Mouse (Mus musculus) liver, embryonic 11.5 days (tissue): ENCODE data around the gene Rnpepl1. TPM values are rescaled to one million over a fixed set of nuclear protein-coding genes. Genes with fewer than 3 reads are reported as not detected.
A peak's percentile ranks its signal among the peaks of the same experiment; 100 is the strongest.

Experiments used
- ATAC-seq: fragments of 200-750 bp; cut with Nextera tagmentation; replicated peaks from 2 replicates; pipeline ENCODE4 v1.8.0; 2017; ENCODE audit warnings: moderate number of reproducible peaks, mild to moderate bottlenecking, moderate TSS enrichment, moderate library complexity; ENCODE audit not compliant: low FRiP score
- DNase-seq: peaks from one replicate; pipeline ENCODE4 v3.0.0-alpha.2; 2017; ENCODE audit warnings: low spot score
- H3K27ac ChIP-seq: fragments of 300-500 bp; sonication (generic); 2 replicates; pipeline ENCODE4 v1.5.1; 2014; ENCODE audit warnings: mild to moderate bottlenecking, low read depth, low read length, control low read depth
- H3K27me3 ChIP-seq: fragments of 300-500 bp; sonication (generic); replicated peaks from 2 replicates; pipeline ENCODE4 v1.6.1; 2014; ENCODE audit warnings: low read length, mixed read lengths; ENCODE audit not compliant: control insufficient read depth, insufficient read depth
- H3K36me3 ChIP-seq: fragments of 300-500 bp; sonication (generic); 2 replicates; pipeline ENCODE4 v1.6.1; 2014; ENCODE audit warnings: mild to moderate bottlenecking, low read length, moderate library complexity, mixed read lengths; ENCODE audit not compliant: control insufficient read depth, insufficient read depth
- H3K4me1 ChIP-seq: fragments of 300-500 bp; sonication (generic); replicated peaks from 2 replicates; pipeline ENCODE4 v1.6.1; 2014; ENCODE audit warnings: low read length, mixed read lengths; ENCODE audit not compliant: control insufficient read depth, insufficient read depth
- H3K4me2 ChIP-seq: fragments of 300-500 bp; sonication (generic); 2 replicates; pipeline ENCODE4 v1.6.1; 2014; ENCODE audit warnings: mild to moderate bottlenecking, control low read depth, moderate library complexity
- H3K4me3 ChIP-seq: fragments of 300-500 bp; sonication (generic); 2 replicates; pipeline ENCODE4 v1.5.1; 2014; ENCODE audit warnings: low read depth, low read length, control low read depth
- H3K9ac ChIP-seq: fragments of 300-500 bp; sonication (generic); 2 replicates; pipeline ENCODE4 v1.6.1; 2014; ENCODE audit warnings: low read depth, low read length, control low read depth
- H3K9me3 ChIP-seq: fragments of 300-500 bp; sonication (generic); 2 replicates; pipeline ENCODE4 v1.6.1; 2016; ENCODE audit warnings: low read length, inconsistent platforms, mixed read lengths; ENCODE audit not compliant: control insufficient read depth
- WGBS: fragments of 180-500 bp; shearing (Covaris S2); extraction: QIAGEN DNeasy Blood & Tissue Kit; methylation state at CpG from one replicate; pipeline ENCODE4 v1.1.7; 2014; 5-methylcytosine and 5-hydroxymethylcytosine counted together
- polyA plus RNA-seq: library from polyadenylated mRNA; unstranded; fragments of >200 nt; fragmentation: Nextera tagmentation; extraction: Ambion mirVana; gene quantifications from 2 replicates; pipeline ENCODE4 v1.2.1, GENCODE M21; 2014

The Rnpepl1 gene
- polyA plus RNA-seq = 24.7 and 26.5 TPM in 2 replicates

DNA sequence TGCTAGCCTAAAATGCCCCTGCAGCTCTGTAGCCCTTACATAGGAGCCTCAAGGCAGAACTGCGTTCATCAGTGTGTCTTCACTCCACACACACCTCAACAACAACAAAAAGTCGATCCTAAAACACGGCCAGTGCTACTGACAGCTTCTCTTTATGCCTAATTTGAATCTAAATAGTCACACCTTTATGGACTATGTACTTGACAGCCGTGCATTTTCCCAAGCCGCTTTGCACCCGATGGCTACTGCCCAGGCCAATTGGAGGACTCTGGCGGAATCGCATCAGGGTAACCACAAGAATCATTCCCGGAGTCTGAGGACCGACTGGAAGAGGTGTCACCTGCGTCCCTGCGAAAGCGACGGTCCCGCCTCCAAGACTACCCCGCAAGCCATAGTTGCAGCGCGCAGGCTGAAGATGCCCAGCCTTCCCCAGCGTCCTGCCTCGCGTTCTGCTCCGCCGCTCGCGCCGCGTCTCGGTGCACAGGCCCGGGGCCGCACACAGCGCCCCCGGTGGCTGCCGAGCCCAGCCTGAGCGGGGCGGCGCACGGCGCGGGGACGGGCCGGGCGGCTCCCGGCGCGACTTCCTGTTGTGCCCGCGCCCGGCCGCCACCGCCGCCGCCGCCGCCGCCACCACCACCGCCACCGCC lies at the start of gene Rnpepl1:
Gene Rnpepl1 (plus strand): TSS at position 545 of the 647 bp plus-strand sequence.
- ATAC-seq (peak; percentile 74), DNase-seq (peak; percentile 74)
- Histone ChIP-seq H3K4me1 (peaks cover 23% of the 10 kb centered on the region), H3K4me2 (peak within 1 kb of the TSS; percentile 80), H3K9ac (peak within 1 kb of the TSS; percentile 85), H3K36me3 (no peaks in the 10 kb centered on the region), H3K9me3 (no peaks in the 10 kb centered on the region), H3K27ac (peak within 1 kb of the TSS; percentile 77), H3K27me3 (no peaks in the 10 kb centered on the region), H3K4me3 (peak within 1 kb of the TSS; percentile 82)
- under 1% methylated on average over 43 of the region's 57 CpGs for WGBS

DNA sequence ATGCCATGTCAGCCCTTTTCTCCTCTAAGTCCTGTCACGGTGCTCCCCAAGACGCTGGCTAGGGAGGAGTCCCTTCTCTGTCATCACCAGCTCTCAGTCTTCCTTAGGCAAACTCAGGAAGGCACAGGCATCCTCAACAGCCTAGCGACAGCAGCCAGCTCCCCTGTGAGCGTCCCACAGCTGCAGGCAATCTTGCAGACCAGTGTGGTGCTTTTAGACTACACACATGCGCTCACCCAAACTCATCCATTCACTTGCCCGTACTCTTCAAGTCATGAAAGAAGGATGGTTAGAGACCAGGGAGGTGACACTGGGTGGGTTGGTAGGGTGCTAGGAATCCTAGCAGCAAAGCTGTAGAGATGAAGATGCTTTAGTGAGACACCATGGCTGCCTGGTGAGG lies 49.1 kb upstream of the Rnpepl1 start:
- Histone ChIP-seq H3K9me3 (no peaks in the 10 kb centered on the region), H3K4me2 (no peak overlapping the region), H3K9ac (no peak overlapping the region), H3K4me1 (no peaks in the 10 kb centered on the region), H3K36me3 (peaks cover 2% of the 10 kb centered on the region; the same call in 1 of the 2 replicates), H3K27me3 (no peaks in the 10 kb centered on the region), H3K4me3 (no peak overlapping the region), H3K27ac (no peak overlapping the region)
- ATAC-seq (no peak), DNase-seq (no peak)
- 73% methylated on average over 6 of the region's 6 CpGs for WGBS

DNA sequence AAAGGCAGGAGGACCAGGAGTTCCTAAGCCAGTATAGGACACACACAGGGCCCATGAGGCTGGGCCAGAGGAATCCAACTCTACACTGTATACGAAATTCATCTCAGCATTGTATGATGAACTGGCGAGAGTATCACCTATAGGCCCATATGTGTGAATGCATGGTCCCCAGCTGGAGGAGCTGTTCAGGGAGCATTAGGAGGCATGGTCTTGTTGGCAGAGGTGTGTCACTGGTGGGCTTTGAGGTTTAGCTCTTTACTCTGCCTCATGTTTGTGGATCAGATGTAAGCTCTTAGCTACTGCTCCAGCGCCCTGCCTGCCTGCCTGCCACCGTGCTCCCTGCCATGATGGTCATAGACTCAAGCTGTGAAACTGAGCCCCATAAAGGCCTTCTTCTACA lies 47.3 kb upstream of the Rnpepl1 start:
- 78% methylated on average over 4 of the region's 4 CpGs for WGBS

DNA sequence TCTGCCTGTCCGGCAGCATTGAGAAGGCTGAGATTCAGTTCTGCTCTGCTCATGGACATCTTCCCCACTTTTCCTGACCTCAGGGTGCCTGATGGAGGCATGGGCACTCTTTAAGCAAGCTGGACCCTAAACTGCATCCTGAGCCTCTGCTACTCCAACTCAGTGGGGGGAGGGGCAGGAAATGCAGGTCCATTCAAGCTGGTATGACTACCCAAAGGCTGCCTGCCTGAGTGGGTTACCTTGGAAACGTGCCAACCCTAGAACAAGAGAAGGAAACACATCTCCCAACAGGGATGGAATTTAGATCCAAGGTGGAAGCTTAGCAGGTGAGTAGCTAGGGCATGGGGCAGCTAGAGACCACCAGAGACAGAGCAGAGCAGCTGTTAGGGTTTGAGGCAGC lies 44.4 kb upstream of the Rnpepl1 start:
- Histone ChIP-seq H3K4me1 (no peaks in the 10 kb centered on the region), H3K27me3 (no peaks in the 10 kb centered on the region), H3K4me2 (no peak overlapping the region), H3K36me3 (no peaks in the 10 kb centered on the region), H3K9ac (no peak overlapping the region), H3K4me3 (no peak overlapping the region), H3K9me3 (no peaks in the 10 kb centered on the region), H3K27ac (no peak overlapping the region)
- ATAC-seq = no peak
- WGBS = 71% methylated on average over 2 of the region's 2 CpGs
- DNase-seq = no peak

More for the DNA sequence above, 47.3 kb upstream of the Rnpepl1 start:
- H3K9me3 ChIP-seq = no peaks in the 10 kb centered on the region
- no peak overlapping the region for H3K4me2 ChIP-seq
- H3K27ac ChIP-seq = no peak overlapping the region
- no peaks in the 10 kb centered on the region for H3K4me1 ChIP-seq
- no peaks in the 10 kb centered on the region for H3K27me3 ChIP-seq
- DNase-seq = no peak
- peaks cover 2% of the 10 kb centered on the region; the same call in 1 of the 2 replicates for H3K36me3 ChIP-seq
- H3K9ac ChIP-seq = no peak overlapping the region
- no peak overlapping the region for H3K4me3 ChIP-seq
- ATAC-seq = no peak

DNA sequence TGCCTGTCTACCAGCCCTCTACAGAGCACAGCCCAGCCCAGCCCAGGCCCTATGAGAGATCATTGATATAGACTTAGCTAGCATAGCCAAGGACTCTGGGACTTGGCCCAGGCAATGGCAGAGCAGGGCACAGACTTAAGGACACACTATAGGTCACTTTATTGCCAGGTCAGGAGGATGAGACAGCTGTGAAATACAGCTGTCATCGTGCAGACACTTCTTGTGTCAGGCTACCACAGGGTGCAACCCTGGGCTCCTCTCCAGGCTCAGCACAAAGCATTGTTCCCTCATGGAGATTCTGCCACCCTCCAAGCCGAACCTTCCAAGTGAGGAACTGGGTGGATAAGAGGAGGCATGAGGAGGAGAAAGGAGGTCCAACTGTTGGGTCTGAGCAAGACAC lies 40.6 kb upstream of the Rnpepl1 start:
- no peak overlapping the region for H3K4me3 ChIP-seq
- DNase-seq (no peak), ATAC-seq (no peak)
- no peak overlapping the region for H3K9ac ChIP-seq
- no peak overlapping the region for H3K4me2 ChIP-seq
- no peaks in the 10 kb centered on the region for H3K27me3 ChIP-seq
- 79% methylated on average over 2 of the region's 2 CpGs for WGBS
- H3K27ac ChIP-seq = no peak overlapping the region
- H3K9me3 ChIP-seq = no peaks in the 10 kb centered on the region
- no peaks in the 10 kb centered on the region for H3K4me1 ChIP-seq
- H3K36me3 ChIP-seq = no peaks in the 10 kb centered on the region

DNA sequence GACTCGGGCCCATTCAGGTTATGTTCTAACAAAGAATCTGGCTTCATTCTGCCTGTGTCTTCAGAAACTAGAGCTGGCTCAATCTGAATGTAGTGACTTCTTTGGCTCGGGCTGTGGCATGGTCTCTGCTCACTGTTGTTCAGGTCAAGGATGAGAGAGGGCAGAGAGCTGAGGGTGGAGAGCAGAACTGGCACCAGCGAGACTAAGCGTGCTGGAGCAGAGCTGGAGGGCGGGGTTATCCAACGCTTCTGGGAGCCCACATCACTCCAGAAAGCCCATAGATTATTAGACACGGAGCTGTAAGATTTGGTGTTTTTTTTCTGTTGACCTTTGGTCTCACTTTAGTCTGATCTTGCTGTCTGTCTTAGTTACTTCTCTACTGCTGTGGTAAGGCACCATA lies 37.9 kb upstream of the Rnpepl1 start:
- H3K4me2 ChIP-seq = no peak overlapping the region
- DNase-seq = no peak
- H3K4me1 ChIP-seq = no peaks in the 10 kb centered on the region
- no peaks in the 10 kb centered on the region for H3K27me3 ChIP-seq
- H3K4me3 ChIP-seq = no peak overlapping the region
- H3K9me3 ChIP-seq = no peaks in the 10 kb centered on the region
- no peaks in the 10 kb centered on the region for H3K36me3 ChIP-seq
- 81% methylated on average over 7 of the region's 7 CpGs for WGBS
- ATAC-seq = no peak
- H3K27ac ChIP-seq = no peak overlapping the region
- no peak overlapping the region for H3K9ac ChIP-seq

DNA sequence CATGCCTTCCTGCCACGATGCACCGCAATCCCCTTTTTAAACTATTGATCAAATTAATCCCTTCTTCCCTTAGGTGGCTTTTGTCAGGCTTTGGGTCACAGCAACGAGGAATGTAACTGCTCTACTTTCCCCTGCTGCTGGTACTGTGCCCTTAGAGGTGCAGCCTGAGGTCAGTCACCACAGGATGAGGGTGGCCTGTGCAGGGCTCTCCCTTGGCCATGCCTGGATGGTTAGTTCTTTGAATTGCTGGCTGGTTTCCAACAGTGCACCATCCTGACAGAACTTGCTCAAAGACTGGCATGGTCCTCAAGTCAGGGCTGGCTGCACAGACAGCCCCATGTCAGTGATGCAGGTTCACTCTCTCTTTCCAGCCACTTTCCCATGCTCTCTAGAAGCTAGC lies 36.6 kb upstream of the Rnpepl1 start:
- H3K4me2 ChIP-seq = no peak overlapping the region
- no peak for ATAC-seq
- H3K9me3 ChIP-seq = no peaks in the 10 kb centered on the region
- no peaks in the 10 kb centered on the region for H3K27me3 ChIP-seq
- H3K27ac ChIP-seq = no peak overlapping the region
- H3K4me1 ChIP-seq = no peaks in the 10 kb centered on the region
- H3K36me3 ChIP-seq = no peaks in the 10 kb centered on the region
- H3K4me3 ChIP-seq = no peak overlapping the region
- 75% methylated on average over 3 of the region's 3 CpGs for WGBS
- H3K9ac ChIP-seq = no peak overlapping the region
- DNase-seq = no peak

DNA sequence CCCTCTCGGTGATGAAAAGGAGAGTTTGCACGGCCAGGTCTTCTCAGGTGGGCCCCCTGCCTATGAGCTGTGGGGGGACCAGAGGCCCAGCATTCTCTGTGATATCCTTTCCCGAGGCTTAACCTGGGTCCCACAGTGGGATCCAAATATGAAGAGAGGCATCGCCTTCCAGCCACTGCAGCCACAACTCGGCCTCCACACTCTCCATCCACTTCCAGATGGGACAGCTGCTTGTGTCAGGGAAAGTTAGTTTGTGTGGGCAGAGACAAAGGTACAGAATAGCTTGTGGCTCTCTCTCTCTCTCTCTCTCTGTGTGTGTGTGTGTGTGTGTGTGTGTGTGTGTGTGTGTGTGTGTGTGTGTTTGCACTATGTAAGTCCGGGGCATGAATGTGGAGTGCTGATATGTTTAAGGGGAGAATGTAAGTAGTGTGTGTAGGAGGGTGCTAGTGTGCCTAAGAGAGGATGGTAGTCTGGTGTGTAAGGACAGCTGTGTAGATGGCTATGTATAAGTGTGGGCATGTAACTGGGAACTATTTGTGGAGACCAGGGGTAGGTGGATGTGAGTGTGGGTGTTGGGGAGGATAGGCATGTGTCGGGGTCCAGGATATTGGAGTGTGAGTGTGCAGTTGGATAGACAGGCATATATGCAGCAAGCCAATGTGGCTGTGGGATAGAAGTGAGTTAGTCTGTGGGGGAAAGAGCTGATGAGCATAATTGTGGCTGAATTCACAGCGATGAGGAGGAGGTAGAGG lies 35.0 kb upstream of the Rnpepl1 start:
- H3K36me3 ChIP-seq = no peaks in the 10 kb centered on the region
- no peaks in the 10 kb centered on the region for H3K4me1 ChIP-seq
- no peak overlapping the region for H3K27ac ChIP-seq
- no peak overlapping the region for H3K4me3 ChIP-seq
- ATAC-seq = no peak
- no peak overlapping the region for H3K4me2 ChIP-seq
- H3K9me3 ChIP-seq = no peaks in the 10 kb centered on the region
- H3K27me3 ChIP-seq = no peaks in the 10 kb centered on the region
- no peak overlapping the region for H3K9ac ChIP-seq
- 70% methylated on average over 8 of the region's 8 CpGs for WGBS
- no peak for DNase-seq
